Mouse (Mus musculus) C2C12 (cell line): ENCODE data around the gene Doxl2. TPM values are rescaled to one million over a fixed set of nuclear protein-coding genes. Genes with fewer than 3 reads are reported as not detected.

Experiments used
- H3K27me3 ChIP-seq: one replicate; pipeline ENCODE4 v1.6.1; 2011; ENCODE audit not compliant: control insufficient read depth, insufficient read depth, insufficient read length
- H3K36me3 ChIP-seq: one replicate; pipeline ENCODE4 v1.6.1; 2011; ENCODE audit not compliant: control insufficient read depth, insufficient read depth
- H3K4me3 ChIP-seq: one replicate; pipeline ENCODE4 v1.5.1; 2011; ENCODE audit warnings: mild to moderate bottlenecking, control low read depth; ENCODE audit not compliant: poor library complexity, insufficient read depth, severe bottlenecking
- H3K79me2 ChIP-seq: one replicate; pipeline ENCODE4 v1.6.1; 2011; ENCODE audit not compliant: control insufficient read depth, insufficient read depth
- H3K79me3 ChIP-seq: one replicate; pipeline ENCODE4 v1.6.1; 2011; ENCODE audit warnings: low read depth, control low read depth
- H3ac ChIP-seq: one replicate; pipeline ENCODE3; 2011; ENCODE audit warnings: low read depth; ENCODE audit not compliant: control insufficient read depth, insufficient read length
- CEBPB ChIP-seq: IDR thresholded peaks from one replicate; pipeline ENCODE4 v1.6.1; 2011; ENCODE audit warnings: low read depth, mild to moderate bottlenecking, control low read depth, moderate library complexity
- CTCF ChIP-seq: IDR thresholded peaks from one replicate; pipeline ENCODE4 v1.5.1; 2011; ENCODE audit not compliant: control insufficient read depth, insufficient read depth, insufficient read length
- FOSL1 ChIP-seq: IDR thresholded peaks from one replicate; pipeline ENCODE4 v1.8.0; 2011; ENCODE audit warnings: mild to moderate bottlenecking, low read length; ENCODE audit not compliant: poor library complexity, insufficient read depth, severe bottlenecking
- MAX ChIP-seq: IDR thresholded peaks from one replicate; pipeline ENCODE4 v1.6.1; 2011; ENCODE audit warnings: mild to moderate bottlenecking, control low read depth
- MYOD1 ChIP-seq: IDR thresholded peaks from one replicate; pipeline ENCODE4 v1.6.1; 2011; ENCODE audit warnings: low read depth; ENCODE audit not compliant: control insufficient read depth, insufficient read length
- MYOG ChIP-seq: IDR thresholded peaks from one replicate; pipeline ENCODE4 v1.6.1; 2011; ENCODE audit not compliant: control insufficient read depth, insufficient read length; ENCODE audit errors: extremely low read depth
- USF1 ChIP-seq: IDR thresholded peaks from one replicate; pipeline ENCODE4 v1.6.1; 2011; ENCODE audit warnings: low read depth, mild to moderate bottlenecking, control low read depth, moderate library complexity
- polyA plus RNA-seq: library from polyadenylated mRNA; unstranded; fragments of >200 nt; fragmentation: generic; extraction: Trizol; gene quantifications from one replicate; pipeline ENCODE4 v1.2.1, GENCODE M21; 2012; ENCODE audit warnings: missing spikeins

The Doxl2 gene
- polyA plus RNA-seq, 1 experiment, result not detected

GRCm38 (mm10) chr6:48979616-48980015 lies 4.9 kb downstream of the Doxl2 start:
- H3K36me3 ChIP-seq, result no peaks in the 10 kb centered on the region
- TF ChIP-seq CEBPB (no peak), MAX (no peak), CTCF (no peak), MYOD1 (no peak), MYOG (no peak), FOSL1 (no peak), USF1 (no peak)
- H3K4me3 ChIP-seq, result no peak overlapping the region
- no peaks in the 10 kb centered on the region for H3K27me3 ChIP-seq
- no peak overlapping the region for H3ac ChIP-seq
- no peaks in the 10 kb centered on the region for H3K79me3 ChIP-seq
- no peaks in the 10 kb centered on the region for H3K79me2 ChIP-seq

- H3K4me3 ChIP-seq, result no peak overlapping the region
These were observed 7.5 kb downstream of the Doxl2 start for GRCm38 (mm10) chr6:48982305-48982704.

DNA sequence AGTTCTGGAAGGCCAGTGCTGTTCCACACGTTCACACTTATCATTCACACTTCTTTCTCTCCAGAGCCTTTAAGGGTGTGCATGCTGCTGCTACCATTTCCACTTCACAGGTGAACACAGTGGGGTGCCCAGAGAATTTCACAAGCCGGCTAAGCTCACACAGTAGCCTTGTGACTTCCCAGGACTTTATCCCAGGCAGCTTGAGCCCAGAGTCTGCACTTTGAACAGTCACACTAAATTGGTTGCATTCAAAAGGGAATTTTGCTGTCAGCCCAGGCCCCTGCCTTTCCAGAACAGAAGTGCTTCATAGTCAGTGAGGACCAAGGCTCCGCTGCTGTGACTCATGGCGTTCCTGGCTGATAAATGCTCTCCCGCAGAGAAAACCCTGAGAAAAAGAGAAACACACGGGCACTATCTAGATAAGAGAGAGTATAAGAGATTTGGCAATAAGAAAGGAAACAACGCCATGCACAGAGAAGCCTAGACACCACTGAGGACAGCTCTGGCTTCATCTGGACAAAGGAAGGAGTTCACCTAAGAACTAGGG lies 11.8 kb downstream of the Doxl2 start, which contains the start of gene Svs1:
TSS of gene Svs1 (plus strand) at position 418 of the 547 bp plus-strand sequence.
- Histone ChIP-seq H3K27me3 (no peaks in the 10 kb centered on the region), H3K79me2 (no peaks in the 10 kb centered on the region), H3K36me3 (no peaks in the 10 kb centered on the region), H3ac (no peak within 1 kb of the TSS), H3K4me3 (no peak within 1 kb of the TSS), H3K79me3 (no peaks in the 10 kb centered on the region)
- TF ChIP-seq MYOD1, result no peak

More at GRCm38 (mm10) chr6:48982305-48982704, 7.5 kb downstream of the Doxl2 start:
- Histone ChIP-seq H3K79me3 (no peaks in the 10 kb centered on the region), H3K27me3 (no peaks in the 10 kb centered on the region), H3ac (no peak overlapping the region), H3K79me2 (no peaks in the 10 kb centered on the region), H3K36me3 (no peaks in the 10 kb centered on the region)
- TF ChIP-seq MYOG (no peak), CTCF (no peak), MYOD1 (no peak), MAX (no peak), FOSL1 (no peak), USF1 (no peak), CEBPB (no peak)

- Histone ChIP-seq H3K79me3 (no peaks in the 10 kb centered on the region), H3ac (no peak overlapping the region), H3K79me2 (no peaks in the 10 kb centered on the region), H3K36me3 (no peaks in the 10 kb centered on the region), H3K4me3 (no peak overlapping the region), H3K27me3 (no peaks in the 10 kb centered on the region)
- no peak for TF ChIP-seq CEBPB
- no peak for TF ChIP-seq MYOG
- no peak for TF ChIP-seq CTCF
- no peak for TF ChIP-seq USF1
- TF ChIP-seq MYOD1, result no peak
- TF ChIP-seq MAX, result no peak
- TF ChIP-seq FOSL1, result no peak
These were observed 15.2 kb downstream of the Doxl2 start for GRCm38 (mm10) chr6:48989971-48990370.

- TF ChIP-seq USF1 (no peak), CTCF (no peak), MAX (no peak), MYOG (no peak)
- no peaks in the 10 kb centered on the region for H3K36me3 ChIP-seq
- H3K27me3 ChIP-seq, result no peaks in the 10 kb centered on the region
- no peaks in the 10 kb centered on the region for H3K79me2 ChIP-seq
- H3K4me3 ChIP-seq, result no peak overlapping the region
- no peak overlapping the region for H3ac ChIP-seq
- H3K79me3 ChIP-seq, result no peaks in the 10 kb centered on the region
These were observed 17.2 kb downstream of the Doxl2 start for GRCm38 (mm10) chr6:48991991-48992390.

GRCm38 (mm10) chr6:48998186-48998585 lies 23.4 kb downstream of the Doxl2 start:
- H3ac ChIP-seq, result no peak overlapping the region
- H3K4me3 ChIP-seq, result no peak overlapping the region
- TF ChIP-seq FOSL1 (no peak), CEBPB (no peak), CTCF (no peak), MYOD1 (no peak), USF1 (no peak), MYOG (no peak), MAX (no peak)
- no peaks in the 10 kb centered on the region for H3K79me2 ChIP-seq
- no peaks in the 10 kb centered on the region for H3K79me3 ChIP-seq
- H3K36me3 ChIP-seq, result no peaks in the 10 kb centered on the region
- H3K27me3 ChIP-seq, result no peaks in the 10 kb centered on the region
